Mouse (Mus musculus): ENCODE results near the gene Uchl5.

GRCm38 (mm10) chr1:143731691-143732090, 45.4 kb upstream of the Uchl5 start:
- TF ChIP-seq CTCF (IDR thresholded peaks at IDR 0.05; ENCODE audit: insufficient read depth, low read depth, low read length), result no peak
- no peak for TF ChIP-seq POLR2A (IDR thresholded peaks at IDR 0.05; ENCODE audit: insufficient read depth, low read depth, low read length)

Measured in olfactory bulb, adult 2 months (tissue).